Mouse (Mus musculus): ENCODE measurements around the gene Vsig10. TPM values are rescaled to one million over a fixed set of nuclear protein-coding genes. Genes with fewer than 3 reads are reported as not detected.

The Vsig10 gene
- 133 and 144 TPM in 2 replicates for polyA plus RNA-seq (2012; rRNA removed)

DNA sequence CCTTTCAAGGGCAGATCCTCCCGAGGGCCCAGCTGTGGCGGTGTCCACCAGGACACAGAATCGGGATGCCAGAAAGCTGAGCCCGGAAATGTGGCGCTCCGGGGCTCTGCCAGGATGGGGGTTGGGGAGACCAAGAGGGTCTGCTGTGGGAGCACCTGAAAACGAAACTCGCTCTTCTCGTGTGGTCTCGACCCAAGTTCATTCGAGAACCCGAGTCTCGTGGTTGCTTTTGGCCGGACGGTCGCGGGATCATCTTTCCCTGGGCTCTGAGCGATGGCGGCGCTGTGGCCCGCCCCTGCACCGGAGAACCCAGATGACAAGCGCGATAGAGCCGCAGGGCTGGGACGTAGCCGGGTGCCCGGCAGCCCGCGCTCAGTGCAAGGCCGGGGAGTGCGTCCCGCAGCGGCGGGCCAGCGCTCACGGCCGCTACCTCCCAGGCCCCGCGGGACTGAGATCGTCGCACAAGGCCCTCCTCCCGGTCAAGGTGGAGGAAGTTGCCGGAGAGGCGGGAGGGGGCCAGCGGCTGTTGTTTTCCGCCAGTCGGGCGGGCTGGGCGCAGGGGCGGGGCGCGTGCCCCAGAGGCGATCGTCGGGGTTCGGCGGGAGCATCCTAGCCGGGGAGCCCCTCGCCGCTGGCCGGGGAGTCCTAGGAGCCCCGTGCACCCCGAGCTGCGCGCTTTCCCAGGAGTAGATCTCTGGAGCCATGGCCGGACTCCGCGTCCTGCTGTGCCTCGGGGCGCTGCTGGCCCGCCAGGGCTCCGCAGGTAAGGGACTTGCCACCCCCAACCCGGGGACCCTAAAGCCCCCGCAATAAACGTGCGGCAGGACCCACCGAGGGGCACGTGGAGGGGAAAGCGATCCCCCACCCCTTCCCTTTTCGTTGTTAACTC is at the start of gene Vsig10:
Vsig10 (plus strand) TSS at position 343 of the 889 bp plus-strand sequence.

DNA sequence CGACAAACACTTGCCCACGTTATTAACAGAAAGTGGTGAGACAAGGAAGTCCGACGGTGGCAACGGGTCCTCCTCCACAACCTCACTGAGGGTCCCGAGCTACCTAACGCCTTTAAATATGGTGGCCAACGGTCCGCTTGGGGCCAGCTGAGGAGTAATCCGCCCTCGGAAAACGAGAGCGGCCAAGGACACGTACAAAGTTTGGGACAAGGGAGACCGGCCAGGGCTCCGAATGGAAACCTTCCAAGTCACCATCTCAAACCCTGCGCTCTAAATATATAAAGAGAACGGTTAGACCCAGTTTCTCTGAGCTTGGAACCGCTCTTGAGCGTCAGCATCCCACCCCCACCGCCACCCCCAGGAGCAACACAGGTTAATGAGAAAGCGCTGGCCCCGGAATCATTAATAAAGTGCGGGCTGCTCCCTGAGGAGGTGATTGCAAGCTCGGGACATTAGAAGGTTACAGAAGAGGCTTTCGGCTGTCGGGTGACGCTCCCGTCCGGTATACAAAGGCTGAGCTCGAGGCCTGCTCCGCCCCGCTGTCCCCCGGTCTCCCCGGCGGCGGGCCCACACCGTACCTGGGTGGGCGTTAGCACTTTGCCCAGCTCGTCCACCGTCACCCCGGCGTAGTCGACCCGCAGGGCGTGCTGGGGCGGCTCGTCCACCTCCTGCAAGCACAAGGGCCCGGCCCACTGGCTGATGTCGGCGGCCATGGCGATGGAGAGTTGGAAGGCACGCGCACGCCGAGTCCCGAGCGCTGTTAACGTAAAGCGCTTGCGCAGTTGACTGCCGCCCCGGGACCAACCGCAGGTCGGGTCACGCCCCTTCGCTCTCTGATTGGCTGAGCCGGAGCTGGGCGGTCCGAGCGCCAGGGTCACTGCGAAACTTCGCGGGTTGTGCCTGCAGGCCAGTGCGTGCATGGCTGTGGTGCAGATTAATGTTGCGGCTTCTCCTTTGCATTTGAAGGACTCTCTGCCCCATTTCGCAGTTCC is 31.8 kb upstream of the Vsig10 start, which contains the start of gene Pebp1:
Pebp1 (minus strand) TSS at position 795 of the 992 bp plus-strand sequence.

DNA sequence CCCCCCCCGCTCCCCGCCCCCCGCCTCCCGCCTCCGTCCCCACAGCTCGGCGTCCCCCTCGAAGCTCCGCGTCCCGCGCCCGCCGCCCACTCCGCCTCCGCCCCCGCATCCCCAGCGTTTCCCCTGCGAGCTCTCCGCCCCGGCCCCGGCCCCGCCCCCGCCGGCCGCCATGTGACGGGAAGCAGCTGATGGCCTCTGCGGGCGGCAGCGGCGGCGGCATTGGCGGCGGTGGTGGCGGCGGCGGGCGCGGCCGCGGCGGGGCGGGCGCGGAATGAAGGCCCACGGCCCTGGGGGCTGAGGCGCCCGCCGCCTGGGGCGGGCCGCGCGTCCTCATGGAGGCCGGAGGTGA is 38.2 kb downstream of the Vsig10 start, which contains the start of gene Wsb2:
Wsb2 (plus strand) TSS at position 176 of the 349 bp plus-strand sequence.

DNA sequence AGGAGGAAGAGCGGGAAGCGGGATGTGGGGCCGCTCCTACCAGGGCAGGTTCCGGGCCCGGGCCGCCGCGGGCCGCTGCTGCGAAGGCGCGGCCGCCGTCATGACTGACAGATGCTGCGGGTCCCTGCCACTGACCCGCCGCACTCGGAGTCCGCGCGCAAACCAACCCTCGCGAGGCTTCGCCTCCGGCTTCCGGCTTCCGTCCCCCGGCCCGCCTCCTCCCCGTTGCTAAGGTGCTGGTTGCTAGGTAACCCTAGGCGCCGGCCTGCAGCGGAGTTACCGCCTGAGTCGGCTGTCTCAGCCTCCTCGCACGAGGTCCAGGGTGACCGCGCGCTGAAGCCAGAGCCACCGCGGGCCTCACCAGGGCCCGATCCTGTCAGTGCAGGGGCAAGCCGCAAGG is 70.0 kb downstream of the Vsig10 start, which contains the start of gene Rfc5:
Rfc5 (minus strand) TSS at position 171 of the 400 bp plus-strand sequence.

Other genes with a start within 250 kb of the Vsig10 start
- gene Suds3, start 203.0 kb upstream of the Vsig10 start, polyA plus RNA-seq (2012; rRNA removed): 118 and 134 TPM in 2 replicates
- gene Taok3, start 199.0 kb upstream of the Vsig10 start, polyA plus RNA-seq (2012; rRNA removed): 21.0 and 22.3 TPM in 2 replicates
- gene Pebp1, start 31.5 kb upstream of the Vsig10 start, polyA plus RNA-seq (2012; rRNA removed): 501 and 588 TPM in 2 replicates
- gene Wsb2, start 38.2 kb downstream of the Vsig10 start, polyA plus RNA-seq (2012; rRNA removed): 126 and 164 TPM in 2 replicates
- 15.2 and 16.5 TPM in 2 replicates for gene Rfc5, start 70.0 kb downstream of the Vsig10 start, polyA plus RNA-seq (2012; rRNA removed)
- 0.14 and 0.15 TPM in 2 replicates for gene Ksr2, start 94.9 kb downstream of the Vsig10 start, polyA plus RNA-seq (2012; rRNA removed)

All from colon, adult 2 months (tissue).